Mouse (Mus musculus) megakaryocyte, embryonic 14.5 days (primary cell): Measurements from ENCODE around the gene Pde1b.

Experiments
- FLI1 ChIP-seq: IDR thresholded peaks from 2 replicates; pipeline ENCODE4 v1.6.1; 2012; ENCODE audit warnings: low read length, inconsistent platforms, mixed read lengths
- GATA1 ChIP-seq: IDR thresholded peaks from 3 replicates; pipeline ENCODE4 v1.6.1; 2012; ENCODE audit warnings: mixed read lengths, low read length, inconsistent platforms, borderline replicate concordance

- TF ChIP-seq GATA1 (no peak), FLI1 (no peak)
Observed at GRCm38 (mm10) chr15:103509317-103509716, 6.5 kb downstream of the Pde1b start.
